Mouse (Mus musculus): ENCODE measurements around the gene Olfr129.

- TF ChIP-seq GATA1 (IDR thresholded peaks at IDR 0.05; ENCODE audit: borderline replicate concordance, low read length) (no peak), FLI1 (IDR thresholded peaks at IDR 0.05; ENCODE audit: low read length) (no peak)
Measured at GRCm38 (mm10) chr17:38004996-38005395, 54.9 kb downstream of the Olfr129 start.

Data from megakaryocyte, embryonic 14.5 days (primary cell).